Mouse (Mus musculus) MEL (cell line): ENCODE measurements around the gene B230307C23Rik. TPM values are rescaled to one million over a fixed set of nuclear protein-coding genes. Genes with fewer than 3 reads are reported as not detected.
A peak's percentile ranks its signal among the peaks of the same experiment; 100 is the strongest.
"Not testable (repeated sequence)": the region's sequence is repeated elsewhere in the genome, so short reads cannot be mapped to it uniquely, and the experiment has no call there.

Experiments used
- DNase-seq: peaks from one replicate; pipeline ENCODE4 v3.0.0; 2011; ENCODE audit warnings: low read depth, low spot score
- H3K27ac ChIP-seq: 2 replicates; pipeline ENCODE4 v1.5.1; 2012; ENCODE audit warnings: low read depth, mild to moderate bottlenecking, control low read depth, low read length, moderate library complexity; ENCODE audit not compliant: control insufficient read depth
- H3K27me3 ChIP-seq, 2 experiments: fragments of 150-350 bp in 1 of 2; sonication (generic) in 1 of 2; 2 replicates each; pipeline ENCODE4 v1.6.1; 2012; ENCODE audit warnings: low read length in 2 of 2, mild to moderate bottlenecking in 2 of 2, improper control_type of control experiment in 1 of 2, moderate library complexity in 1 of 2; ENCODE audit not compliant: insufficient read depth in 2 of 2, control insufficient read depth in 1 of 2
- H3K36me3 ChIP-seq, 2 experiments: 2 replicates each; pipeline ENCODE4 v1.6.1; 2012 to 2014; ENCODE audit warnings: low read length in 2 of 2, improper control_type of control experiment in 1 of 2, inconsistent platforms in 1 of 2, mild to moderate bottlenecking in 1 of 2; ENCODE audit not compliant: insufficient read depth in 2 of 2, control insufficient read depth in 1 of 2
- H3K4me1 ChIP-seq, 2 experiments: fragments of 150-350 bp in 1 of 2; sonication (generic) in 1 of 2; 2 replicates each; pipeline ENCODE4 v1.6.1; 2012; ENCODE audit warnings: low read length in 2 of 2, improper control_type of control experiment in 1 of 2, mild to moderate bottlenecking in 1 of 2; ENCODE audit not compliant: insufficient read depth in 2 of 2, control insufficient read depth in 1 of 2
- H3K4me3 ChIP-seq, 2 experiments: fragments of 150-350 bp in 1 of 2; sonication (generic) in 1 of 2; 2 replicates each; pipeline ENCODE4 v1.5.1; 2012; ENCODE audit warnings: low read depth in 2 of 2, low read length in 2 of 2, mild to moderate bottlenecking in 2 of 2, moderate library complexity in 2 of 2, control low read depth in 1 of 2, improper control_type of control experiment in 1 of 2; ENCODE audit not compliant: control insufficient read depth in 1 of 2, insufficient read depth in 1 of 2
- H3K79me2 ChIP-seq: 2 replicates; pipeline ENCODE4 v1.6.1; 2012; ENCODE audit warnings: mild to moderate bottlenecking, low read length, moderate library complexity; ENCODE audit not compliant: control insufficient read depth, poor library complexity, insufficient read depth
- H3K9ac ChIP-seq: 2 replicates; pipeline ENCODE4 v1.6.1; 2012; ENCODE audit warnings: low read depth, mild to moderate bottlenecking, control low read depth, low read length, moderate library complexity; ENCODE audit not compliant: control insufficient read depth, poor library complexity, severe bottlenecking
- H3K9me3 ChIP-seq: fragments of 150-350 bp; sonication (generic); replicated peaks from 2 replicates; pipeline ENCODE4 v1.6.1; 2012; ENCODE audit warnings: mild to moderate bottlenecking, low read length, improper control_type of control experiment, moderate library complexity; ENCODE audit not compliant: insufficient read depth
- CHD2 ChIP-seq: IDR thresholded peaks from 2 replicates; pipeline ENCODE4 v1.6.1; 2011; ENCODE audit warnings: low read length, improper control_type of control experiment
- CTCF ChIP-seq, 3 experiments: IDR thresholded peaks in 2 of 3; conservative IDR thresholded peaks in 1 of 3; 2 replicates each; pipeline ENCODE4 v1.5.1; 2011 to 2012; ENCODE audit warnings: low read length in 3 of 3, low read depth in 2 of 3, mild to moderate bottlenecking in 2 of 3, improper control_type of control experiment in 1 of 3, inconsistent platforms in 1 of 3, mixed read lengths in 1 of 3, moderate library complexity in 1 of 3; ENCODE audit not compliant: control insufficient read depth in 1 of 3, insufficient read depth in 1 of 3, poor library complexity in 1 of 3, severe bottlenecking in 1 of 3
- E2F4 ChIP-seq: IDR thresholded peaks from 2 replicates; pipeline ENCODE4 v1.6.1; 2011; ENCODE audit warnings: low read depth, low read length, improper control_type of control experiment, borderline replicate concordance
- GABPA ChIP-seq: IDR thresholded peaks from 2 replicates; pipeline ENCODE4 v1.6.1; 2012; ENCODE audit warnings: low read depth, mild to moderate bottlenecking, inconsistent platforms, low read length, improper control_type of control experiment, moderate library complexity
- HCFC1 ChIP-seq: IDR thresholded peaks from 2 replicates; pipeline ENCODE4 v1.6.1; 2012; ENCODE audit warnings: low read depth, mild to moderate bottlenecking, inconsistent platforms, low read length, improper control_type of control experiment, moderate library complexity
- KAT2A ChIP-seq: conservative IDR thresholded peaks from 2 replicates; pipeline ENCODE4 v1.6.1; 2012; ENCODE audit warnings: low read depth, low read length, improper control_type of control experiment, inconsistent platforms
- MAFK ChIP-seq: IDR thresholded peaks from 2 replicates; pipeline ENCODE4 v1.6.1; 2011; ENCODE audit warnings: low read depth, mild to moderate bottlenecking, low read length, improper control_type of control experiment, borderline replicate concordance
- MAX ChIP-seq: IDR thresholded peaks from 2 replicates; pipeline ENCODE4 v1.6.1; 2011; ENCODE audit warnings: low read length, improper control_type of control experiment
- MXI1 ChIP-seq: IDR thresholded peaks from 2 replicates; pipeline ENCODE4 v1.6.1; 2011; ENCODE audit warnings: mild to moderate bottlenecking, low read depth, low read length, improper control_type of control experiment
- MYC ChIP-seq: IDR thresholded peaks from 2 replicates; pipeline ENCODE4 v1.6.1; 2011; ENCODE audit warnings: low read depth, mild to moderate bottlenecking, low read length, improper control_type of control experiment, moderate library complexity
- NRF1 ChIP-seq: IDR thresholded peaks from 2 replicates; pipeline ENCODE4 v1.6.1; 2014; ENCODE audit warnings: low read depth, mild to moderate bottlenecking, inconsistent platforms, low read length, improper control_type of control experiment, moderate library complexity; ENCODE audit not compliant: poor library complexity, insufficient read depth, severe bottlenecking
- POLR2A ChIP-seq, 2 experiments: IDR thresholded peaks; 2 replicates each; pipeline ENCODE4 v1.6.1; 2011 to 2012; ENCODE audit warnings: low read length in 2 of 2, mild to moderate bottlenecking in 2 of 2, control low read depth in 1 of 2, improper control_type of control experiment in 1 of 2, low read depth in 1 of 2, moderate library complexity in 1 of 2; ENCODE audit not compliant: control insufficient read depth in 1 of 2, insufficient read depth in 1 of 2, poor library complexity in 1 of 2
- RAD21 ChIP-seq: IDR thresholded peaks from 2 replicates; pipeline ENCODE4 v1.6.1; 2011; ENCODE audit warnings: mild to moderate bottlenecking, low read depth, low read length, improper control_type of control experiment
- RCOR1 ChIP-seq: IDR thresholded peaks from 2 replicates; pipeline ENCODE4 v1.6.1; 2012; ENCODE audit warnings: low read depth, mild to moderate bottlenecking, inconsistent platforms, low read length, improper control_type of control experiment
- SIN3A ChIP-seq: IDR thresholded peaks from 2 replicates; pipeline ENCODE4 v1.6.1; 2012; ENCODE audit warnings: low read length, improper control_type of control experiment, inconsistent platforms
- SMC3 ChIP-seq: IDR thresholded peaks from 2 replicates; pipeline ENCODE4 v1.6.1; 2011; ENCODE audit warnings: low read depth, low read length, improper control_type of control experiment
- TAL1 ChIP-seq: IDR thresholded peaks from 2 replicates; pipeline ENCODE4 v1.6.1; 2012; ENCODE audit warnings: mild to moderate bottlenecking, inconsistent platforms, low read length, moderate library complexity, mixed read lengths
- ZC3H11A ChIP-seq: IDR thresholded peaks from 2 replicates; pipeline ENCODE4 v1.6.1; 2012; ENCODE audit warnings: low read depth, mild to moderate bottlenecking, inconsistent platforms, low read length, improper control_type of control experiment
- ZMIZ1 ChIP-seq: IDR thresholded peaks from 2 replicates; pipeline ENCODE4 v1.6.1; 2012; ENCODE audit warnings: low read depth, mild to moderate bottlenecking, inconsistent platforms, low read length, improper control_type of control experiment, moderate library complexity
- ZNF384 ChIP-seq: IDR thresholded peaks from 2 replicates; pipeline ENCODE4 v1.6.1; 2012; ENCODE audit warnings: low read depth, mild to moderate bottlenecking, inconsistent platforms, low read length, improper control_type of control experiment
- polyA plus RNA-seq, 2 experiments: library from polyadenylated mRNA; stranded (reverse) in 1 of 2; unstranded in 1 of 2; fragments of >175 nt in 1 of 2; fragments of >200 nt in 1 of 2; gene quantifications; 2 replicates each; pipeline versions ENCODE4 v1.2.1 to v1.2.4; 2012; ENCODE audit warnings: low replicate concordance in 2 of 2, low read depth in 1 of 2; ENCODE audit not compliant: insufficient read length in 2 of 2, insufficient read depth in 1 of 2, missing spikeins in 1 of 2
- total RNA-seq: library from RNA; depleted of rRNA; stranded (reverse); fragments of 300-350 nt; gene quantifications from 2 replicates; pipeline ENCODE4 v1.2.3, GENCODE M21; 2012

Gene B230307C23Rik
- total and polyA plus RNA-seq, 3 experiments, result 27.4 to 54.8 TPM; not detected in 1

- Histone ChIP-seq H3K79me2 (no peaks in the 10 kb centered on the region), H3K4me1 (no peaks in the 10 kb centered on the region), H3K9me3 (no peaks in the 10 kb centered on the region), H3K27me3 (no peaks in the 10 kb centered on the region), H3K36me3 (no peaks in the 10 kb centered on the region), H3K27ac (no peak overlapping the region), H3K4me3 (no peak overlapping the region), H3K9ac (no peak overlapping the region)
- DNase-seq, result no peak
- TF ChIP-seq POLR2A (IDR thresholded peaks at IDR 0.05; ENCODE audit: control insufficient read depth in 1 of 2, insufficient read depth in 1 of 2, low read depth in 1 of 2, low read length in 2 of 2, poor library complexity in 1 of 2) (no peak), MXI1 (no peak), SMC3 (no peak), KAT2A (no peak), TAL1 (no peak), CTCF (IDR thresholded peaks at IDR 0.05 in 2 of 3, conservative IDR thresholded peaks at IDR 0.05 in 1 of 3; ENCODE audit: control insufficient read depth in 1 of 3, insufficient read depth in 1 of 3, low read depth in 2 of 3, low read length in 3 of 3, poor library complexity in 1 of 3, severe bottlenecking in 1 of 3) (no peak), CHD2 (no peak), ZMIZ1 (no peak), GABPA (no peak), ZNF384 (no peak), E2F4 (no peak), MAFK (no peak), SIN3A (no peak), NRF1 (no peak), HCFC1 (no peak)
Observed at GRCm38 (mm10) chr16:97984589-97984988, 12.5 kb upstream of the B230307C23Rik start.

GRCm38 (mm10) chr16:97991517-97991916, 5.6 kb upstream of the B230307C23Rik start:
- H3K9me3 ChIP-seq, result no peaks in the 10 kb centered on the region
- TF ChIP-seq MAX (no peak), KAT2A (no peak), ZC3H11A (peak; percentile 70), RAD21 (peak; percentile 67), SMC3 (peak; percentile 52), CTCF (IDR thresholded peaks at IDR 0.05 in 2 of 3, conservative IDR thresholded peaks at IDR 0.05 in 1 of 3; ENCODE audit: control insufficient read depth in 1 of 3, insufficient read depth in 1 of 3, low read depth in 2 of 3, low read length in 3 of 3, poor library complexity in 1 of 3, severe bottlenecking in 1 of 3) (peak; percentile 18 to 51 (median 33); a peak in 4 of 6 replicates), ZNF384 (no peak), MYC (no peak), RCOR1 (no peak)
- no peak overlapping the region for H3K9ac ChIP-seq
- peaks cover 0 to 5% of the 10 kb centered on the region in 2 experiments; a peak in 1 of 4 replicates for H3K36me3 ChIP-seq
- no peaks in the 10 kb centered on the region for H3K79me2 ChIP-seq
- H3K27ac ChIP-seq, result no peak overlapping the region
- no peaks in the 10 kb centered on the region for H3K27me3 ChIP-seq
- peaks cover 3 to 6% of the 10 kb centered on the region in 2 experiments; a peak in 3 of 4 replicates for H3K4me1 ChIP-seq
- no peak overlapping the region for H3K4me3 ChIP-seq
- DNase-seq, result peak; percentile 42

- not testable (repeated sequence) for H3K79me2 ChIP-seq, H3K9ac ChIP-seq, H3K27ac ChIP-seq, H3K36me3 ChIP-seq, H3K27me3 ChIP-seq, H3K9me3 ChIP-seq, H3K4me1 ChIP-seq, H3K4me3 ChIP-seq, DNase-seq
Observed at GRCm38 (mm10) chr16:97992477-97992876, 4.6 kb upstream of the B230307C23Rik start.
